Comparison of ENCODE assay signal across 7 mouse cellular contexts in the genomic region with DNA sequence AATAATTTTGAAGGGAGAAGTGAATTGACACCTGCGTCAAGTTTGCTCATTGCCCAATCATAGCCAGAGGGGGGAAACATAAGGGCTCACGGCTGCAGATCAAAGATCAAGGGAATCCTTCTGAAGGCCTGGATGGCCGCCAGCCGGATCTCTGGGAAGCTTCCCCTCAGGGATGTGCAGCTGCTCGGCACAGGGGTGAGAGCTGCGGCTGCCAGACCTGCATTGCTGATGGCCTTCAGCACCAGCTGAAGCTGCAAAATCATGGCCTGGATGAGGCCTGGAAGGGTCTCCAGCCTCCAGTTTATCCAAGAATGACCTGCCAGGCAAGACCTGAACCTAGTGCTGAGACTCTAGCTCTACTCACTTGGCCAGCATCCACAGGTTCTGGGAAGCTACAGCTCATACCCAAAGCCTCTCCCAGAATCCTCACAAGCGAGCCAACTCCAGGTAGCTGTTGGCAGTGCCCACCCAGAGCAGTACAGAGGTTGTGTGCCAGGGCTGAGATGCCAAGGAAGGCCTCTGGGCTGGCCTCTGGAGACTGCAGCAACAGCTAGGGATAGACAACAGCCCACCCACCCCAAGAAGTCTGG.
DNase-seq lines count a peak whose midpoint lies in the region.

No protein-coding gene starts in this region.

- intact Hi-C loops in left cerebral cortex, postnatal 10 days (cut with DNase I): no loop called here

- DNase-seq in left cerebral cortex, postnatal 10 days (ENCODE audit: extremely low spot score in 1 of 2, low spot score in 2 of 2): peak; percentile 11 to 88
- DNase-seq in left cerebral cortex, adult 18-20 months (ENCODE audit: low spot score in 2 of 2): no peak
- DNase-seq in adrenal gland, adult 2 months: peak; percentile 83
- DNase-seq in adrenal gland, postnatal 4 days (ENCODE audit: low spot score in 2 of 2): peak; percentile 19 to 30
- peak; percentile 74 for DNase-seq in kidney, postnatal 10 days
- no peak for DNase-seq in neural tube, embryonic 10.5 days (ENCODE audit: extremely low spot score, low spot score)
- DNase-seq in layer of hippocampus, adult 18-20 months (ENCODE audit: low spot score in 2 of 2): no peak

Comparison
In these comparisons a context has a peak if more than half of its experiments do, and no peak if none do; other contexts are left out.
1. DNase-seq: peak in left cerebral cortex, postnatal 10 days (2 of 2), adrenal gland, adult 2 months (single experiment), adrenal gland, postnatal 4 days (2 of 2) and kidney, postnatal 10 days (single experiment); none in left cerebral cortex, adult 18-20 months (0 of 2), neural tube, embryonic 10.5 days (single experiment) and layer of hippocampus, adult 18-20 months (0 of 2).